Mouse (Mus musculus) bone marrow, adult 2 months (tissue): Measurements from ENCODE around the gene Ccdc28a.

Source experiments
- CTCF ChIP-seq: fragments of 200-500 bp; IDR thresholded peaks from 2 replicates; pipeline ENCODE4 v1.5.1; 2011; ENCODE audit warnings: low read length, control low read depth; ENCODE audit not compliant: control insufficient read depth, insufficient read depth
- POLR2A ChIP-seq: fragments of 200-500 bp; IDR thresholded peaks from 2 replicates; pipeline ENCODE4 v1.6.1; 2011; ENCODE audit warnings: low read depth, mild to moderate bottlenecking, control low read depth, low read length, borderline replicate concordance; ENCODE audit not compliant: control insufficient read depth

DNA sequence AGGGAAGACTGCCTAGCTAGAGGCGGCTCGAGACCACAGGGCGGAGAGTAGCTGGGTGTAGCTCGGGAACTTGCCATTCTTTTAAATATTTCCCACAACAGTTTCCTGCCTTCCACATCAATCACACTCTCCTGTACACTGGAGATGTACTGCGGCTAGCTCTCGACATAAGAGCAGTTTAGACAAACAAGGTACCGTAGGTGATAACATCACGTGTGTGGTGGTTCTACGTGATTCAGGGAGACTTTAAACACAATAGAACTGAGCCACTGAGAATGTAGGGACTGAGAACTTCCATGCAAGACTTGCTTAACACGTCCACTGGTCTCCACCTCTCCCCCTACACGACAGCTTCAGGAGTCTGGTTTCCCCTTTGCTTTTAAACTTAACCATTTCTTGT is 41.6 kb downstream of the Ccdc28a start:
- TF ChIP-seq POLR2A (no peak), CTCF (no peak)
